Mouse (Mus musculus) lung, adult 2 months (tissue): ENCODE results near the gene Eif4enif1.

ENCODE experiments used
- CTCF ChIP-seq: fragments of 200-500 bp; IDR thresholded peaks from 2 replicates; pipeline ENCODE4 v1.5.1; 2011; ENCODE audit warnings: mild to moderate bottlenecking, low read length, control low read depth; ENCODE audit not compliant: insufficient read depth
- POLR2A ChIP-seq: fragments of 200-500 bp; IDR thresholded peaks from 2 replicates; pipeline ENCODE4 v1.6.1; 2011; ENCODE audit warnings: low read depth, mild to moderate bottlenecking, control low read depth, low read length, borderline replicate concordance; ENCODE audit errors: extremely low read depth

DNA sequence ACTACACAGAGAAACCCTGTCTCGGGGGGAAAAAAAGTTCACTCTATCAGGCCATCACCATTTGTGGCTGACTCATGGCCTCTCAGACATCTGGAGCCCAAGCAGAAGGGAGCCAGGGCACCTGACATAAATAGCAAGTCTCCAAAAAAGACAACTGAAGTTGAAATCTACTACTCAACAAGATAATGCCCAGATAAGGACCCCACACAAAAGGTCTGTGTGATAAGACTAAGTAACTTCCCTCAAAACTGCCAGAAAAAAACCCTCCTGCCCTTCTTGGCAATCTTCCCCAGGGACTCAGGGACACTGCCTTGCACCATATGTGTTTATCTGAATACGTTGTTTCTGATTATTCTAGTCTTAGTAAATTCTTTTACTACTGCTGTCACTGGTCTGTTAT lies 77.5 kb downstream of the Eif4enif1 start:
- TF ChIP-seq POLR2A (no peak), CTCF (no peak)
